Mouse (Mus musculus) monocyte, adult 2 months (primary cell): ENCODE results near the gene Lmnb2.

Experiments used
- DNase-seq, 2 experiments: peaks; one replicate each; pipeline ENCODE4 v3.0.0; 2022; ENCODE audit warnings: low spot score in 2 of 2, low read depth in 1 of 2

The Lmnb2 gene

GRCm38 (mm10) chr10:80857386-80857785, 60.7 kb downstream of the Lmnb2 start:
- DNase-seq = no peak

- DNase-seq = no peak
Measured at GRCm38 (mm10) chr10:80856908-80857307, 61.1 kb downstream of the Lmnb2 start.

- DNase-seq = no peak
Measured at GRCm38 (mm10) chr10:80856267-80856666, 61.8 kb downstream of the Lmnb2 start.

DNA sequence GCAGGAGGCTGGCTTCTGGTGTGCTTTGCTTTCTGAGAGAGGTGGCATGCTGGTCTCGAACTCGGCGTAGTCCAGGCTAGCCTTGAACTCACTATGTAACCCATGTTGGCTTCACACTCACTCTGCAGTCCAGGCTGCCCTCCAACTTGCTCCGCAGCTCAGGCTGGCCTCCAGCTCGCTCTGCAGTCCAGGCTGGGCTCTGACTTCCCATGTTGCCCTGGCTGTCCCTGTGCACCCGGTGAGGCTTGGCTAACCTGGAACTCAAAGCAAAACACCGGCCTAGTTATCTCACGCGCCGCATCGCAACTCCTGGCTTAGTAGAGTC, 62.3 kb downstream of the Lmnb2 start:
- DNase-seq = no peak

- peak; percentile 90 to 96 for DNase-seq
Measured at GRCm38 (mm10) chr10:80854913-80855748, 62.9 kb downstream of the Lmnb2 start, which contains the start of the genes Lsm7 and Sppl2b. Gene Lsm7, minus strand, starts transcription at chr10:80855209. Gene Sppl2b, plus strand, starts transcription at chr10:80855275.
